Mouse (Mus musculus) adrenal gland, postnatal 4 days (tissue): ENCODE data around the gene Ube2cbp. TPM values are rescaled to one million over a fixed set of nuclear protein-coding genes. Genes with fewer than 3 reads are reported as not detected.

Source experiments
- DNase-seq, 2 experiments: peaks; one replicate each; pipeline ENCODE4 v3.0.0; 2021 to 2022; ENCODE audit warnings: low spot score in 2 of 2, mixed read lengths in 2 of 2
- long read RNA-seq, 2 experiments: library from polyadenylated mRNA; stranded (forward); transcript quantifications; one replicate each; pipeline ENCODE4 v2.0.0; 2021
- total RNA-seq, 2 experiments: library from RNA; stranded (reverse); gene quantifications; 2 replicates each; pipeline ENCODE4 v1.2.3; 2021

Ube2cbp gene
- total RNA-seq, result 1 to 10 TPM; 4.3 to 5.1 TPM
- long read RNA-seq, experiment 1, transcript Ube2cbp-201 (10 exons, 1,790 nt), result major isoform, 6 of 7 reads
- long read RNA-seq, experiment 1, partial matches to known transcripts, result 0 of 7 reads
- long read RNA-seq, experiment 1, other reads (novel, unspliced or antisense), result 1 of 7 reads
- long read RNA-seq, experiment 2, partial matches to known transcripts, result 0 of 4 reads
- long read RNA-seq, experiment 2, other reads (novel, unspliced or antisense), result 0 of 4 reads

DNA sequence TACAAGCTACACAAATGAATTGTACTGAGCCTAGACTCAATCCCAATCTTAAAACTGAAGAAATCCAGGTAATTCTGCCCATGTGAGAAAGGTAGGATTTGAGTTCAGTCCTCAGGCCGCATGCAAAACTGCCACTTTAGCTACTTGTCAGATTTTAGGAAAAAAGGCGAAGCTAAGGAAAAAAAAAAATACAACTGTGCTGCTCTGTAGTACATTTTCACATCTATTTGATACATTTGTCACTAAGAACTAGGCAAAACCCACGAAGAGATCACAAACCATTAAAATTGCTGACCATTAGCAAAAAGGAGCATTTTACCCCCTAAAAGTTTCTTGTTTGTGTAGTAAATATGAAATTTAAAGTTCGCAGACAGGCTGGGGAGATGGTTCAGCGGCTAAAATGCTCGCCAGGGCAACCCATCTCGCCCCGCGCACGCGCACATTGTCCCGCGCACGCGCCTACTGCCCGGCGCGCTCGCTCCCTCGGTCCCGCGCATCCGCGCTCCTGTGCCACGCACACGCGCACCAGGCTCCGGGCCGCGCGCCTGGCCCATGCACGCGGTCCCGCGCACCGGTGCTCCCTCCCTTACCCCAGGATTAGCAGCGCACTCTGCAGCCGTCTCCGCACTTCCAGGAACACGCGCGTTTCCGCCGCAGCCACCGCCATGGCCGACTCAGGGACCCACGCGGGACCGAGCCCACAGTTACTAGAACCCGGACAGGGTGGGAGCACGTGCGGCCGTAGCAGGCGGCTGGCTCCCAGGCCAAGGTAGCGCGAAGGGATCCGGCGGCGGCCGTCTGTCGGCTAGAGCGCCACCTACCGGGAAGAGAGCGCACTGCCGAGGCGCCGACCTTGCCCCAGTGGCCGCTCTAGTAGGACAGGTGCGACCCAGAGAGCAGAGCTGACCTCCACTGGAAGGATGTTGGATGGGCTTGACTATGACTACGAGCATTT lies at the start of gene Ube2cbp:
Gene Ube2cbp, minus strand, starts transcription at position 800 of the 955 bp plus-strand sequence.
- peak; percentile 66 to 72 for DNase-seq

DNA sequence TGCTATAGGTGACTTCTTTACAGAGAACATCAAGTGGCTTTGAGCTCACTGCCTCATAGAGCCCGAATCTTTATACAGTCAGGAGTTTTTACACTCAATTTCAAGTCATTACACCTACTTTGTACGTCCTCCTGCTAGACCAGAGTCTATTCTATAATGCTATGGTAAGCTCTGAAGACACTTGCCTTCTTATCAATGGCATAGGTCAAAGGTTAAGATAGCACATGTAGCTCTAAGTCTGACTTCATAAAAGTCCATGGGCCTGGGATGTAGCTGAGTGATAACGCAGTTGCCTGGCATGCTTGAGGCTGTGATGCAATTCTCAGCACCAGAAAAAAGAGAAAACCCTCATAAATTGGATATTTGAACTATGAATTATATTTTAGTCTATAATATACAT lies 49.6 kb upstream of the Ube2cbp start:
- no peak for DNase-seq

DNA sequence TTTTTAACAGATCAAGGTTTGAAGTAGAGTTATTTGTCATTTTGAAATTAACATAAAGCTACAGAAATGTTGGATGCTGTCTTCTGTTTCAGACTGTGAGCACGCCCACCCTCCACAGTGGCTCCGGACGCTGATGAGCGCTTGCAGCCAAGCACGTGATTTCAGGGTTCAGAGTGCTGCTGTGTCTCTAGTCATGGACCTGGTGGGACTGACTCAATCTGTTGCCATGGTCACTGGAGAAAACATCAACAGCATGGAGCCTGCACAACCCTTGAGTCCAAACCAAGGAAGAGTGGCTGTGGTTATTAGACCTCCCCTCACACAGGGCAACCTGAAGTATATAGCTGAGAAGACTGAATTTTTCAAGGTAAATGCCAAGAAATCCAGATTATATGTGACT lies 49.0 kb upstream of the Ube2cbp start:
- no peak for DNase-seq

- no peak for DNase-seq
Observed at GRCm38 (mm10) chr9:86507437-86507836, 42.7 kb upstream of the Ube2cbp start.

DNA sequence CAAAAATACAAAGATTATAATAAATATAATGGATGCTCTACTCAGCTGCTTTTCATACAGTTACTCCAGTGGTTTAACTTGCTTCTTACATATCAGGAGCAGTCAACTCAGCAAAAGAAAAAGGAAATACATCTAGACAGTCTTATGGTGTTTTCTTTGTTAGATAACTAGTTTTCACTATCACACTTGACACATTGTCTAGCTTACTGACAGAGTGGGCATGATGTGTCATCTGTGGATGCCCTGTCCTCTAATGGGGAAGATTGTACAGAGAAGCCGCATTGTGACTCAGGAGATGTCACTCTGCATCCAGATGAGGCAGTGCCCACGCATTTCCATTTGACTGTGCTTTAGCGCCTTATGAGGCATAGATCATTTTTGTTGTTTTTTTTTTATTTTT lies 34.3 kb upstream of the Ube2cbp start:
- DNase-seq, result no peak

DNA sequence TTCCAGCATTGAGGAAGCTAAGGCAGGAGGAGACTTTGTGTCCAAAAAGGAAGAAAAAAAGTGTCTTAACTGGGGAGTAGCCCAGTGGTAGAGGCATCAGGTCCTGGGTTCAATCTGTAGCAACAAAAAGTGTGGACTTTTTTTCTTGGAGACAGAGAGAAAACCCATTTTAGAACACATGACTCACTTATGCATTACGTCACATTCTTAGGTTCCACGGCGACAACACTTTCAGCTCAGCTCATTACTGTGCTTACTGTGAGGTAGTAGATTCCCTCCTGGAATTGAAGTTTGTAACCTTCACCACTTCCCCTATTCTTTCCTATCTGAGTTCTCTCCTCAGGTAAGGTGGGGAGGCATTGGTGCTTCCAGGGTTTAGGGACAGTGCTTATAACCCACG lies 31.5 kb upstream of the Ube2cbp start:
- no peak for DNase-seq

GRCm38 (mm10) chr9:86491740-86492139 lies 27.0 kb upstream of the Ube2cbp start:
- DNase-seq, result no peak

- no peak for DNase-seq
Observed at GRCm38 (mm10) chr9:86482236-86482635, 17.5 kb upstream of the Ube2cbp start.

DNA sequence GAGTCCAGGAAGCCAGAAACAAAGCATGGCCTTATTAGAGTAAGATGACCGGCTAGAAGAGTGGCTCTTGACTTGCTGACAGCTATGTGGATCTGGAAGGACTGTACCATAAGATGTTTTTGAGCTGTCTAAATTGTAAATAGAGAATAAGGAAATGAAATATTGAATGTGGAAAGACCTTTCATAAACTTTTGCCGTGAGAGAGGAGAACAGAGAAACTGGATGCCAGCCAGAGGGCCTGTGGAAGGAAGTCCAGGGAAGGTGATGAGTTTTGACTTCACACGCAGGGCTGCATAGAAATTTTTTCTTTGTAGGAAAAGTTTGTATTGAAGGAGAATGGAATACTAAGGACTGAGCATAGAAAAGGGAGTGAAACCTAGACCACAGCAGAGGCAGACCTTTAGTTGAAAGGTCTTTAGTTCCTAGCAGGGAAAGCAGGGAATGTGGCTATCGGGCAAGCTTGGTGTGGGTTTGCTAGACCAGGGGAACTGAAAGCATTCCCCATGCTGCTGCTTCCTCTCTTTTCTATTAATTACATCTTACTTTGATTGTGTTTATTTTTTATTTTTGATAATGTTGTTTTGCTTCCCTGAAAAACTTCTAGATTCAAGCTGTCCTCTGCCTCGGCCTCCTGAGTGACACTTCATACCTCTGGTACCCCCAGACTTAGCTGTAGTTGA lies 13.8 kb upstream of the Ube2cbp start:
- no peak for DNase-seq

- no peak for DNase-seq
Observed at GRCm38 (mm10) chr9:86476763-86477162, 12.0 kb upstream of the Ube2cbp start.

DNA sequence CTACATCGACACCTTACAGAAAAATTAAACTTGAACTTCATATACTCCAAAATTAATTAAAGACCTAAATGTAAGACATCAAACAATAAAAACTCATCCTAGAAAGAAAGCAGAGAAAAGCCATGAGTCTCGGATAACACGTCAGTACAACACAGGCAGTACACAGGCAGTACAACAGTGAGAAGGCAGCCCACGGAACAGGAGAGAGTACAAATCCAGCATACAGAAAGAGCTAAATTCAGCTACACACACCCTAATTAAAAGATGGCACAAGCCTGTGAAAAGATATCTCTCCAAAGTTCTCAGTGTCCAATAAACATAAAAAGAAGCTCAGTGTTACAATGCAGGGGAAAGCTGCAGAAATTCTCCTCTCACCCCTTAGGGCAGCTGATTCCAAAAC lies 11.2 kb upstream of the Ube2cbp start:
- no peak for DNase-seq

DNA sequence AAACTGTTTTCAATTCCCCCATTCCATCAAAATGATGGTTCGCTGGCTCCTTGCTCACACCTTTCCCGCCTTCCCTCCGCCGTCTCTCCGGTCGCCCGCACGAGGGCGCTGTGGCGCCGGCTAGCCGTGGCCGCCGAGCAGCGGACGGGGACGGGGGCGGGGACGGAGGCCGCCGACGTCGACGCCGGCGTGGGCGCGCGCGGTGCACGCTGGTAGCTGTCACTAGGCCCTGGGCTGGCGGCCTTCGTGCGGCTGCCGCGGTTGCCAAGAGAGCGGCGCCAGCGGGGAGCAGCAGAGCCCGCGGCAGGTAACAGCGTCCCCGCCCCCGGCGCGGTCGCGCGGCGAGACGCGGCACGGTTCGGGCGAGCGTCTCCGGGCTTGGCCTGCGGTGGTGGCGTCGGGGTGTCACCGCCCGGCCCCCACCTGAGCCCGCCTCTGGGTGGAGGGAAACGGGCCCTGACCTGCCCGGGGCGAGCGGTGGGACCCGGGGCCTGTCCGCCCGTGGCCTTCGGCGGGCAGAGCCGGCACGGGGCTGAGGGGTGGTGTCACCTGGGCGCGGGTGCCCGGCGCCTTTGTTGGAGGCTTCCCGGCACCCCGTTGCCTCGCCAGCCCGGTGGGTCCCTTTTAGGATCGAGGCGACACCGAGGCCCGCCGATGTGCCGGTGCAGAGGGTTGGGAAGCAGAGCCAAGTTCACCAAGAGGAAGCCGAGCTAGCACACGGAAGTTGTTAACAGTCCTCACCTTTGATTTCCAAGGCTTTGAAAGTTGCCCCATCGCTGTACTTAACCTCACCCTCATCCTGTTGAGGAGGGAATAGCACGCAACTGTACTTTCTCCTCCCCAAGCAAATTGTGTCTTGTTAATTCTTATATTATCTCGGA lies 2.5 kb upstream of the Ube2cbp start, which contains the start of gene Dop1a:
Gene Dop1a, plus strand, starts transcription at position 165 of the 881 bp plus-strand sequence.
- DNase-seq, result peak; percentile 76 to 79

- DNase-seq, result no peak
Observed at GRCm38 (mm10) chr9:86453626-86454025, 11.1 kb downstream of the Ube2cbp start.

GRCm38 (mm10) chr9:86451617-86452016 lies 13.1 kb downstream of the Ube2cbp start:
- DNase-seq, result no peak

DNA sequence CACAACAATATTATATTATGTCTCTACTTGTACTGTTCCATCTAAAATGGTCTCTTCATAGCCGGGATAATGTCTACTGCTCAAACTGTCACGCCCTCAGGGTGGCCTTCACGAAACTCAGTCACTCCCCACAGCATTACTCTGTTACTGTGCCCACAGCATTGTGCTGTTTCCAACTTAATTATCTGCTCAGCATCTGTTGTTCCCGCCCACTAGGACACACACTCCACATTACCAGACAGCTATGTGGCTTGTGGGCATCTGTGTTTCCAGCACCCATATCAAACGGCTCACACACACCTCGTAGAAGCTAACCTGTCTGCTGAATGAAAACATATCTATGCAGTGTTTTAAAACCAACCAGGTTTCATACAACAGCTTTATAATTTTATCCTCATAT lies 13.7 kb downstream of the Ube2cbp start:
- no peak for DNase-seq

DNA sequence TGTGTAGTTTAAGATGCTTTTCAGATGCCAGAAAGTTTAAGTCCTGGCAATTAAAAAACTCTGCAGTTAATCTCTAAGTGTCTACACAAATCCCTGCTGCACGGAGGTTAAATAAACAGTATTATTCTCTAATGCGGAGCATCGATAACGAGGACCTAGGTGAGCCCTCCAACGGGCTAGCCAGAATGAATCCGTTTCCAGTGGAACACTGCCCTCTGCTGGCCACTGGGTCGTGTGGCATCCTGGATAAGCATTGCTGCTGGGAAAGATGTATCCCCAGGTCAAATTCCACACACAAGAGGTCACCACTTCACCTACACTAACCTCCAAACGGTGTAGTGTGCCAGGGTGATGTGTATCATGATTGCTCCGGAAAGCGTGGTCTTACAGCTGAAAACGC lies 15.2 kb downstream of the Ube2cbp start:
- peak; percentile 37 to 61 for DNase-seq

DNA sequence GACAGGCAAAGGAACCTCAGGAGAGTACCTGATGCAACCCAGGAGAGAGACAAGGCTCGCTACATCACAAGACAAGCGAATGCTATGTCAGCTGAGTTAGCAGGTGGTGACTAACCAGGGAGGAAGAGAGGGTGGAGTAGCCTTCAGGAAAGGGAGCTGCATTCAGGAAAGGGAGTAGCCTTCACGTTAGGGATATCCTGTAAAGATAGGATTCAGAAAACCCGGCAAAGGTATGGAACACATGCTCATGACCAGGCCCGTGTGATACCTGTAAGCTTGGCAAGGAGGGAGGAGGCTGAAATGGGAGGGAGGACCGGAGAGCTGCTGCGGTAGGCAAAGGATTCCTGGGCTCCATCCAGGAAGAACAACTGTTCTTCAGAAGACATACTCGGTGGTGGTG lies 17.3 kb downstream of the Ube2cbp start:
- DNase-seq, result no peak

GRCm38 (mm10) chr9:86446847-86447246 lies 17.9 kb downstream of the Ube2cbp start:
- no peak for DNase-seq

DNA sequence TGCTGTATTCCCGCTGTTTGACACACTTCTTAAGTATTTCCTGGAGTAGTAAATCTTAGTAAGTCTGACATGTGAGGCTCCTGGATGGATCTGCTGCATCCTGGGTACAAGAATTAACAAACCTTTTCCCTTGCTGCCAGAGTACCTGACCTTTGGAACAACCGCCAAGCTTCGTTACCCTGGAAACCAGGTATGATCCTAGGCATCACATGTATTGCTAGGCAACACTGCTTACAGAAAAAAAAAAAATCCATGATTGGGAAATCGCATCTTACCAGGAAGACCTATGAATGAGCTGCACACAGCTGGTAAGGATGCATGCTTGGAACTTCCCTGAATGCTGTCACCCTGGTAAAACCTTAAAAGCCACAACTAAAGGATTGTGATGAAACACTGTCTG lies 22.5 kb downstream of the Ube2cbp start:
- DNase-seq, result no peak

DNA sequence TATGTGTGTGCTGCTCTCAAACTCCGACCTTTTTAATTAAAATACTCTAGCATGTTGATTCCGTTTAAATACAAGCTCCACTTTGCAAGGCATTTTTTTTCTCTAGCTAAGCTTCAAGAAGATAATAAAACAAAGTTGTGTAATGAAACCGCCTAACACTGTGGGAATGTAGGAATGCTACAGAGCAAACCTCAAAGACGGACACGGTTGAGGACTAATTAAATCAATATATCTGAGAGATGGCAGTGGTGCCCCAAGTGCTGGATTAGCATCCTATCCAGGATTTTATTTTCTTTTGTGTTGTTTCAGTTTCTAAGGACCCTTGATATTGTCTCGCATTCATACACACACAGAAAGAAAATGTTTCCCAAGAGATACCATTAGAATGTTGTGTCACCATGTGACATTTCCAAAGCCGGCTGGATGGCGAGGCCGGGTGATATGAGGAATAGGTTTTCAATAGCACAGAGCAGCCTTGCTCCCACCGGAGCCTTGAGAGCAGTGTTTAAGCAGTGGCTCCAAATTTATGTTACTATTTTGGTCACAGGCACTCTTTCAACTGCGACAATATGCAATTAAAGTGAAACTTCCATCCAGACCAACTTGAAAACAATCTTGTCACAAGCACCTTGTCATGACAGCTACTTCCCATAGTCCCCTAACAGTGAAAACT lies 26.3 kb downstream of the Ube2cbp start:
- no peak for DNase-seq
